Mouse (Mus musculus): ENCODE results near the gene Hoxa11. TPM values are rescaled to one million over a fixed set of nuclear protein-coding genes. Genes with fewer than 3 reads are reported as not detected.

Gene Hoxa11
- polyA plus RNA-seq, 1 experiment from 2014 or later: not detected

DNA sequence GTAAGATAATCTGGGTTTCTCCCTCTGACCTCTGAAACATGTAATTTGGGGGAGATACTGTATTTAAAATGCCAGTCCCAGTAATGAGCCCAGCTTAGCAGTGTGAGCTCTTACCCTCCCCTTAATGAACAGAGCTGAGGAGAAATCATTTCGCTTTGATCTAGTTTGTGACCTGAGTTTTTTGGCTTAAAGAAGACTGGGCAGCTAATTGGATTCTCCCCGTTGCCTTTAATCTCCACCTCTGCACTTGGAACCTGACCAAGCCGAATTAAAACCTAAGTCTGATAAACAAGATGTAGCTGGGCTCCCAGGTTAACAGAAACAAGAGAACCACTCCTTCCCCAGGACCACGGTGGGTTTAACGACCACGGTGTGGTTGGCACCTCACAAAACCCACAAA, 30.8 kb upstream of the Hoxa11 start:
- no peaks in the 10 kb centered on the region for H3K36me3 ChIP-seq (replicated peaks; ENCODE audit: control insufficient read depth, insufficient read depth, low read depth, low read length)
- DNase-seq (ENCODE audit: low spot score) (no peak), ATAC-seq (replicated peaks; ENCODE audit: insufficient number of reproducible peaks, low FRiP score, low TSS enrichment, low read depth) (no peak)
- no peaks in the 10 kb centered on the region for H3K9me3 ChIP-seq (replicated peaks; ENCODE audit: control insufficient read depth, low read length)
- no peak overlapping the region for H3K4me3 ChIP-seq (ENCODE audit: low read depth, low read length)
- H3K27ac ChIP-seq (replicated peaks; ENCODE audit: low read depth, low read length): no peak overlapping the region
- WGBS: 2% methylated on average over 6 of the region's 6 CpGs
- H3K9ac ChIP-seq (replicated peaks; ENCODE audit: low read length): no peak overlapping the region
- peaks cover 63% of the 10 kb centered on the region for H3K27me3 ChIP-seq (ENCODE audit: control insufficient read depth, insufficient read depth, low read length)
- no peaks in the 10 kb centered on the region for H3K4me1 ChIP-seq (ENCODE audit: control insufficient read depth, insufficient read depth, low read length)
- H3K4me2 ChIP-seq (ENCODE audit: low read depth, low read length): no peak overlapping the region

- 5% methylated on average over 8 of the region's 8 CpGs for WGBS
- Histone ChIP-seq H3K4me1 (ENCODE audit: control insufficient read depth, insufficient read depth, low read length) (no peaks in the 10 kb centered on the region), H3K27ac (replicated peaks; ENCODE audit: low read depth, low read length) (no peak overlapping the region), H3K9ac (replicated peaks; ENCODE audit: low read length) (no peak overlapping the region), H3K27me3 (ENCODE audit: control insufficient read depth, insufficient read depth, low read length) (peaks cover 70% of the 10 kb centered on the region), H3K9me3 (replicated peaks; ENCODE audit: control insufficient read depth, low read length) (no peaks in the 10 kb centered on the region), H3K4me3 (ENCODE audit: low read depth, low read length) (no peak overlapping the region), H3K4me2 (ENCODE audit: low read depth, low read length) (no peak overlapping the region), H3K36me3 (replicated peaks; ENCODE audit: control insufficient read depth, insufficient read depth, low read depth, low read length) (no peaks in the 10 kb centered on the region)
- ATAC-seq (replicated peaks; ENCODE audit: insufficient number of reproducible peaks, low FRiP score, low TSS enrichment, low read depth) (no peak), DNase-seq (ENCODE audit: low spot score) (no peak)
Measured at GRCm38 (mm10) chr6:52275563-52276280, 30.1 kb upstream of the Hoxa11 start.

DNA sequence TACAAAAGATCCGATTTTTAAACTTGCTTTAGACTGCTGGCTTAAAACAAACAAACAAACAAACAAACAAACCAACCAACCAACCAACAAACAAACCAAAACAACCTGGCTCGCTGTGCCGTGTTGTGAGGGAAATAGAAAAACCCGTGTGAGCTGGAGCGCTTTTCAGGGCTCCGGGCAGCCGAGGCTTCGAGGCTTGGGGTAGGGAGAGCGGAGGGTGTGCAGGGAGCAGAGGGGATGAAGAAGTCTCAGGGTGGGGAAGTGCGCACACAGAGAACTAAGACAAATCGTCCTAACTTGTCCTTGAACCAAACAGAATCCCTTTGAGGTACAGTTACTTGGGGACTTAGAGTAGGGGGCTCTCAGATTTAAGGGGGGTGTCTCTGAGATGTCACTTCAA, 29.0 kb upstream of the Hoxa11 start:
- no peak for DNase-seq (ENCODE audit: low spot score)
- no peak overlapping the region for H3K9ac ChIP-seq (replicated peaks; ENCODE audit: low read length)
- no peaks in the 10 kb centered on the region for H3K9me3 ChIP-seq (replicated peaks; ENCODE audit: control insufficient read depth, low read length)
- peaks cover 80% of the 10 kb centered on the region for H3K27me3 ChIP-seq (ENCODE audit: control insufficient read depth, insufficient read depth, low read length)
- no peak overlapping the region for H3K27ac ChIP-seq (replicated peaks; ENCODE audit: low read depth, low read length)
- no peaks in the 10 kb centered on the region for H3K36me3 ChIP-seq (replicated peaks; ENCODE audit: control insufficient read depth, insufficient read depth, low read depth, low read length)
- no peaks in the 10 kb centered on the region for H3K4me1 ChIP-seq (ENCODE audit: control insufficient read depth, insufficient read depth, low read length)
- WGBS: under 1% methylated on average over 11 of the region's 11 CpGs
- H3K4me3 ChIP-seq (ENCODE audit: low read depth, low read length): no peak overlapping the region
- no peak for ATAC-seq (replicated peaks; ENCODE audit: insufficient number of reproducible peaks, low FRiP score, low TSS enrichment, low read depth)
- no peak overlapping the region for H3K4me2 ChIP-seq (ENCODE audit: low read depth, low read length)

DNA sequence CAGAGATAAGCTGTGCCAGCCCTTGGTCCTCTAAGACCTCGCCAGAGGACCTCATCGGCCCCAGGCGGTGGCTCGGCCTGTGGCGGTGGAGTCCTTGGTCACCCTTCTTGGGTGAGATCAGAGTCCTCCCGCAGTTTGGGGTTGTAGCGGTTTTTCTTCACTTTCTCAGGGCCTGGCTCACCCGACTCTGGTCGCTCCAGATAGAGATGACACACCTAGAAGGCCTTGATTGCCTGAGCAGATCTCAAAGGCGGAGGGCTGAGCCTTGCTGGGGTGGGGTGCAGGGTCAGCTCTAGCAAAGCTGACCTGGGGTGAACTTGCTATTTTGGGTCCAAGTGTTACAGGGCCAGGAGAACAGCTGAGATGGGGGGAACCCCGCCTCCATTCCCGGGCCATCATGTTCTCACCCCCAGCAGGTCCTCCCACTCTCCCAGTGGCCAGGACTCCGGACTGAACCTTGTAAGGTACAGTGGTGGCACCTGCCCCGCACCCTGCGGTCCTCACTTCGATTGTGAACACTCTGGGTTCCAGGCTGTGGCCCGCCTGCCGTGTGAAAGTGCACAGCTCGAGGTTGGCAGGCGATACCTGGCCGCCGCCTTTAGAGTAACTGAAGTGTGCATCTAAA, 28.2 kb upstream of the Hoxa11 start:
- H3K4me2 ChIP-seq (ENCODE audit: low read depth, low read length): no peak overlapping the region
- DNase-seq (ENCODE audit: low spot score): no peak

DNA sequence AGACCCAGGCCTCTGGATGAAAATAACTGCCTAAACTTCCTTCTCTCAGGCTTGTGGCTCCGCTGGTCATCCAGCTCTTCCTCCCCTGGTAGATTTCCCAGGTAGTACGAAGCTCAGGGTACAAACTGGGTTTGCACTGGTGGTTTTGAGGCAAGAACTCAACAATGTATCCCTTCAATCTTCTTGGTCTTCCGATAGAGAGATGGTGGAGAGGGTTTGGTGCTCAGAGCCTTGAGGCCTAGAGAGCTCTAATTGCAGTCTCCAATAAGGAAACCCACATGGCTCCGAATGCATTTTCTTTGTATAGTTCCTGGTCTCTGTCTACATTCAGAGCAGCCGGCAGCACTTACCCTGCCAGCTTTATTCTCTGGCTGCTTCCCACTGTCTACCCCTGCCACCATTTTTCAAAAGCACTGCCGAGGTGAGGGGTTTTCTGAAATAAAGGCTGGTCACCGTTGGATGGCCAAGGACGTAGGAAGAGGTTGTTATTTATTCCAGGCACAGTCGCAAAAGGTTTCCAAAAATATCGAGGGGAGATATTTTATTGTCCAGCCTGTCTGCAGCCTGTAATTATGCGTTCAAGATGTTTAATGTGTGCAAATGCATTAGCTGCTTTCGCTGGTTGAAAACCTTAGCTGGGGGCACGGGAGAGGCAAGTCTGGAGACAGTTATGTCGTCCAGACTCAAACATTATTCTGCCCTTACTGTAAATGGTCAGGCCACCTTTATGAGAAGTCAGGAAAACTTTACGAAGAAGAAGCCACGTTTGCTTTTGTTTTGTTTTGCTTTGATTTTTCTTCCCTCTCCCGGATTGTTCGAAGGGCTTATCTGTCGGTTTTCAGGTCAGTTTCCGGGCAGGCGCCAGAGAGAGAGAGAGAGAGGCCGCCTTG, 27.4 kb upstream of the Hoxa11 start:
- H3K4me2 ChIP-seq (ENCODE audit: low read depth, low read length): no peak overlapping the region
- H3K27me3 ChIP-seq (ENCODE audit: control insufficient read depth, insufficient read depth, low read length): peaks cover 92% of the 10 kb centered on the region
- no peaks in the 10 kb centered on the region for H3K4me1 ChIP-seq (ENCODE audit: control insufficient read depth, insufficient read depth, low read length)
- no peak overlapping the region for H3K4me3 ChIP-seq (ENCODE audit: low read depth, low read length)
- H3K9me3 ChIP-seq (replicated peaks; ENCODE audit: control insufficient read depth, low read length): no peaks in the 10 kb centered on the region
- H3K9ac ChIP-seq (replicated peaks; ENCODE audit: low read length): no peak overlapping the region
- DNase-seq (ENCODE audit: low spot score): no peak
- WGBS: 3% methylated on average over 22 of the region's 22 CpGs
- H3K27ac ChIP-seq (replicated peaks; ENCODE audit: low read depth, low read length): no peak overlapping the region
- H3K36me3 ChIP-seq (replicated peaks; ENCODE audit: control insufficient read depth, insufficient read depth, low read depth, low read length): no peaks in the 10 kb centered on the region
- ATAC-seq (replicated peaks; ENCODE audit: insufficient number of reproducible peaks, low FRiP score, low TSS enrichment, low read depth): no peak

More for the DNA sequence above, 28.2 kb upstream of the Hoxa11 start:
- 2% methylated on average over 22 of the region's 22 CpGs for WGBS
- peaks cover 88% of the 10 kb centered on the region for H3K27me3 ChIP-seq (ENCODE audit: control insufficient read depth, insufficient read depth, low read length)
- H3K36me3 ChIP-seq (replicated peaks; ENCODE audit: control insufficient read depth, insufficient read depth, low read depth, low read length): no peaks in the 10 kb centered on the region
- H3K4me1 ChIP-seq (ENCODE audit: control insufficient read depth, insufficient read depth, low read length): no peaks in the 10 kb centered on the region
- no peak for ATAC-seq (replicated peaks; ENCODE audit: insufficient number of reproducible peaks, low FRiP score, low TSS enrichment, low read depth)
- H3K9ac ChIP-seq (replicated peaks; ENCODE audit: low read length): no peak overlapping the region
- no peaks in the 10 kb centered on the region for H3K9me3 ChIP-seq (replicated peaks; ENCODE audit: control insufficient read depth, low read length)
- H3K4me3 ChIP-seq (ENCODE audit: low read depth, low read length): no peak overlapping the region
- H3K27ac ChIP-seq (replicated peaks; ENCODE audit: low read depth, low read length): no peak overlapping the region

DNA sequence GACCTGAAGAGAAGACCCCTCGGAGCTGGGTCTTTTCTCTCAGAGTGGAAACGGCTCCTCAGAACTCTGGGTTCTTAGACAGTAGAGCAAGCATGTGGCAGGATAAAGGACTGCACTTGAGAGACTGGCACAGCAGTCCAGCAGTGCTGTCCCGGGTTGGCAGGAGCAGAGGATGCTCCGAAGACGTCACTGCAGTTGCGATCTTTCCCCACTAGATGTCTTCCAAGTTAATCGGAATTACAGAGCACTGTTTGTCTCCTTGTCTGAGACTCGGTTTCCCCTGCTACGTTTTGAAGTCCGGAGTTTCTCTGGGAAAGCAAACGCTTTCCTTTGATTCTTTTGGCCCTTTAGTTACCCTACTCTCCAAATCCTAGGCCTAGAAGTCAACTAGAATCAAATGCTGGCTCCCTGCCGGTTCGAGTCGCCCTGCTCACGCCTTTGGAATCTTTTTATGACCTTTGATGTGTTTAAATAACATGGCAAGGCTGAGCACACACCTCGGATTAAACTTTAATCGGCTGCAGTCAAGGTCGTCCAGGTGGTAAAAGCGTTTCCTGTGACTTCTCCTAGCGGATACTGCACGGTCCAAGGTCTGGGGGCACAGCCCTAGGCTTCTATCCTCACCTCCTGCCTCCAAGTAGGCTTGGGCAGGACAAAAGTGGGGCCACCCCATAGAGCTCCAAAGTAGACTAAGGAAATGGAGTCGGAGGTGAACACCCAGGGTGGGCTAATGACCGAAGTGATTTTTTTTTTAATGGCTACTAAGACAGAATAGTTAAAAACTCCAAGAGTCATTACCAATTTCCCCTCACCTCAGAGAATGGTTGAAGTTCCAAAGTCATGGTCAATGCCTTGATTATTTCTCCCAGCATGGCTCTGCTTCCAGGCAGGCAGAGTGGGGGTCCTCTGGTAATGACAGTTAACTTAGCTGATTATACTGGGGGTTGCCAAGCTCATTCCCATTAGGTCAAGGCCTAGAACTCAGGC, 25.2 kb upstream of the Hoxa11 start:
- Histone ChIP-seq H3K4me2 (ENCODE audit: low read depth, low read length) (no peak overlapping the region), H3K27ac (replicated peaks; ENCODE audit: low read depth, low read length) (no peak overlapping the region), H3K36me3 (replicated peaks; ENCODE audit: control insufficient read depth, insufficient read depth, low read depth, low read length) (no peaks in the 10 kb centered on the region), H3K9ac (replicated peaks; ENCODE audit: low read length) (no peak overlapping the region), H3K9me3 (replicated peaks; ENCODE audit: control insufficient read depth, low read length) (no peaks in the 10 kb centered on the region), H3K4me1 (ENCODE audit: control insufficient read depth, insufficient read depth, low read length) (no peaks in the 10 kb centered on the region), H3K27me3 (ENCODE audit: control insufficient read depth, insufficient read depth, low read length) (peaks cover 88% of the 10 kb centered on the region), H3K4me3 (ENCODE audit: low read depth, low read length) (no peak overlapping the region)
- ATAC-seq (replicated peaks; ENCODE audit: insufficient number of reproducible peaks, low FRiP score, low TSS enrichment, low read depth) (0 out of 2 replicates have a peak, but pooled peaks have one; percentile 39), DNase-seq (ENCODE audit: low spot score) (peak; percentile 83)
- WGBS: 5% methylated on average over 23 of the region's 23 CpGs

DNA sequence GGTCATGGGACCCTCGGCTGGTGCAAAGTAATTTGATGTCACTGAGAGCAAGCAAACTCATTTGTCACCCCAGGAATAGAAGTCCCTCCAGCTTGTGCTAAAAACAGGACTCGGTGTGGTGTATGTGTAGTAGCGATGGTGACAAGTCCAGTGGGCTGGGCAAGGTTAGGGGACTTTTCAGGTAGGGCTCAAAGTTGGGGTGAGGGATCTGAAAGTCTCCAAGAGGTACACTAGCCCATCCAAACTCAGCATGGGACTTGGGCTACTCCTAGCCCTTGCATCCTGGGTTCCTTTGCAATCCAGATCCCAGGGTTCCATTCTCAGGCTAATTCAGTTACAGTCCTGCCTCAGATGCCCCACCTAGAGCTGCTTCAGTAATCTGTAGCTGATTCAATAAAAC, 23.1 kb upstream of the Hoxa11 start:
- 0% methylated on average over 3 of the region's 3 CpGs for WGBS
- ATAC-seq (replicated peaks; ENCODE audit: insufficient number of reproducible peaks, low FRiP score, low TSS enrichment, low read depth) (no peak), DNase-seq (ENCODE audit: low spot score) (no peak)
- Histone ChIP-seq H3K4me2 (ENCODE audit: low read depth, low read length) (no peak overlapping the region), H3K27me3 (ENCODE audit: control insufficient read depth, insufficient read depth, low read length) (peaks cover 89% of the 10 kb centered on the region), H3K27ac (replicated peaks; ENCODE audit: low read depth, low read length) (no peak overlapping the region), H3K9me3 (replicated peaks; ENCODE audit: control insufficient read depth, low read length) (no peaks in the 10 kb centered on the region), H3K9ac (replicated peaks; ENCODE audit: low read length) (no peak overlapping the region), H3K4me1 (ENCODE audit: control insufficient read depth, insufficient read depth, low read length) (no peaks in the 10 kb centered on the region), H3K4me3 (ENCODE audit: low read depth, low read length) (no peak overlapping the region), H3K36me3 (replicated peaks; ENCODE audit: control insufficient read depth, insufficient read depth, low read depth, low read length) (no peaks in the 10 kb centered on the region)
